Mouse (Mus musculus) duodenum, adult 2 months (tissue): ENCODE data around the gene Bud31. TPM values are rescaled to one million over a fixed set of nuclear protein-coding genes. Genes with fewer than 3 reads are reported as not detected.

Source experiments
- polyA plus RNA-seq: library from polyadenylated mRNA; depleted of rRNA; stranded (reverse); fragments of >200 nt; gene quantifications from 2 replicates; pipeline ENCODE4 v1.2.3, GENCODE M21; 2012; ENCODE audit warnings: low replicate concordance; rRNA removed

The Bud31 gene
- polyA plus RNA-seq, result 35.8 and 42.8 TPM in 2 replicates

GRCm38 (mm10) chr5:145139571-145140519 lies at the start of gene Bud31, which contains the start of gene Pdap1:
Gene Bud31 (plus strand): TSS chr5:145140362.
Gene Pdap1 (minus strand): TSS chr5:145140238.

GRCm38 (mm10) chr5:145114071-145114605 lies 26.0 kb upstream of the Bud31 start, which contains the start of gene Arpc1b:
Gene Arpc1b (plus strand): TSS chr5:145114215.

GRCm38 (mm10) chr5:145166536-145167305 lies 26.6 kb downstream of the Bud31 start, which contains the start of the genes Ptcd1 and Cpsf4:
Gene Ptcd1 (minus strand): TSS chr5:145167108.
Gene Cpsf4 (plus strand): TSS chr5:145167213.

GRCm38 (mm10) chr5:145191962-145192361 lies 51.8 kb downstream of the Bud31 start, which contains the start of gene Atp5j2:
Gene Atp5j2 (minus strand): TSS chr5:145192062.

Other genes with a start within 250 kb of the Bud31 start
- 12.1 and 13.4 TPM in 2 replicates for gene Smurf1, start 174.5 kb upstream of the Bud31 start, polyA plus RNA-seq
- not detected in 2 replicates for gene Gm4871, start 107.6 kb upstream of the Bud31 start, polyA plus RNA-seq
- not detected in 2 replicates for gene 1700018F24Rik, start 97.4 kb upstream of the Bud31 start, polyA plus RNA-seq
- gene Arpc1a, start 56.5 kb upstream of the Bud31 start, polyA plus RNA-seq, result 67.4 and 87.0 TPM in 2 replicates
- gene Kpna7, start 56.3 kb upstream of the Bud31 start, polyA plus RNA-seq, result 0.09 TPM in 1 of 2 replicates, not detected in the other
- 527 and 606 TPM in 2 replicates for gene Arpc1b, start 26.1 kb upstream of the Bud31 start, polyA plus RNA-seq
- gene Pdap1, start 124 bp upstream of the Bud31 start, polyA plus RNA-seq, result 19.7 and 24.5 TPM in 2 replicates
- gene Ptcd1, start 26.7 kb downstream of the Bud31 start, polyA plus RNA-seq, result 7.7 and 8.0 TPM in 2 replicates
- 24.4 and 27.3 TPM in 2 replicates for gene Cpsf4, start 26.9 kb downstream of the Bud31 start, polyA plus RNA-seq
- gene Atp5j2, start 51.7 kb downstream of the Bud31 start, polyA plus RNA-seq, result 95.6 and 164 TPM in 2 replicates
- 1.5 and 2.4 TPM in 2 replicates for gene Zkscan14, start 61.5 kb downstream of the Bud31 start, polyA plus RNA-seq
- gene Zkscan5, start 64.2 kb downstream of the Bud31 start, polyA plus RNA-seq, result 2.0 and 2.3 TPM in 2 replicates
- gene Zfp655, start 91.4 kb downstream of the Bud31 start, polyA plus RNA-seq, result 6.7 and 7.4 TPM in 2 replicates
- 9.2 and 9.5 TPM in 2 replicates for gene Zscan25, start 140.1 kb downstream of the Bud31 start, polyA plus RNA-seq
- gene Cyp3a57, start 204.9 kb downstream of the Bud31 start, polyA plus RNA-seq, result not detected in 2 replicates